Mouse (Mus musculus): Measurements from ENCODE around the gene 2510002D24Rik.

The 2510002D24Rik gene

GRCm38 (mm10) chr16:18836468-18837208 lies at the start of gene 2510002D24Rik, which contains the start of gene Gm28539:
Gene 2510002D24Rik, plus strand, starts transcription at chr16:18836578.
Gene Gm28539, plus strand, starts transcription at chr16:18836584.
- peak; percentile 92 to 95 for DNase-seq (ENCODE audit: low spot score in 2 of 2)

- no peak for DNase-seq (ENCODE audit: low spot score in 2 of 2)
Observed at GRCm38 (mm10) chr16:18786652-18787051, 49.7 kb upstream of the 2510002D24Rik start.

- no peak for DNase-seq (ENCODE audit: low spot score in 2 of 2)
Observed at GRCm38 (mm10) chr16:18788627-18789406, 47.6 kb upstream of the 2510002D24Rik start.

- DNase-seq (ENCODE audit: low spot score in 2 of 2) = peak; percentile 16 to 46
Observed at GRCm38 (mm10) chr16:18795223-18795899, 41.0 kb upstream of the 2510002D24Rik start.

- DNase-seq (ENCODE audit: low spot score in 2 of 2) = no peak
Observed at GRCm38 (mm10) chr16:18796645-18797044, 39.7 kb upstream of the 2510002D24Rik start.

- no peak for DNase-seq (ENCODE audit: low spot score in 2 of 2)
Observed at GRCm38 (mm10) chr16:18798151-18798550, 38.2 kb upstream of the 2510002D24Rik start.

GRCm38 (mm10) chr16:18798841-18799240 lies 37.5 kb upstream of the 2510002D24Rik start:
- peak; percentile 56 to 85 for DNase-seq (ENCODE audit: low spot score in 2 of 2)

GRCm38 (mm10) chr16:18805746-18806145 lies 30.6 kb upstream of the 2510002D24Rik start:
- no peak for DNase-seq (ENCODE audit: low spot score in 2 of 2)

GRCm38 (mm10) chr16:18809001-18809400 lies 27.4 kb upstream of the 2510002D24Rik start:
- no peak for DNase-seq (ENCODE audit: low spot score in 2 of 2)

- no peak for DNase-seq (ENCODE audit: low spot score in 2 of 2)
Observed at GRCm38 (mm10) chr16:18811032-18811431, 25.3 kb upstream of the 2510002D24Rik start.

- DNase-seq (ENCODE audit: low spot score in 2 of 2) = peak; percentile 86 to 93
Observed at GRCm38 (mm10) chr16:18811468-18812384, 24.7 kb upstream of the 2510002D24Rik start, which contains the start of the genes Ufd1 and Cdc45. Gene Ufd1, plus strand, starts transcription at chr16:18811779. Gene Cdc45, minus strand, starts transcription at chr16:18811987.

- no peak for DNase-seq (ENCODE audit: low spot score in 2 of 2)
Observed at GRCm38 (mm10) chr16:18812385-18812910, 23.9 kb upstream of the 2510002D24Rik start.

- no peak for DNase-seq (ENCODE audit: low spot score in 2 of 2)
Observed at GRCm38 (mm10) chr16:18822356-18822755, 14.0 kb upstream of the 2510002D24Rik start.

GRCm38 (mm10) chr16:18822925-18823324 lies 13.5 kb upstream of the 2510002D24Rik start:
- peak; percentile 4 to 43 for DNase-seq (ENCODE audit: low spot score in 2 of 2)

- DNase-seq (ENCODE audit: low spot score in 2 of 2) = no peak
Observed at GRCm38 (mm10) chr16:18828630-18829029, 7.7 kb upstream of the 2510002D24Rik start.

- no peak for DNase-seq (ENCODE audit: low spot score in 2 of 2)
Observed at GRCm38 (mm10) chr16:18829102-18829501, 7.3 kb upstream of the 2510002D24Rik start.

GRCm38 (mm10) chr16:18833486-18833885 lies 2.9 kb upstream of the 2510002D24Rik start:
- DNase-seq (ENCODE audit: low spot score in 2 of 2) = no peak

- DNase-seq (ENCODE audit: low spot score in 2 of 2) = no peak
Observed at GRCm38 (mm10) chr16:18836073-18836467, 308 bp upstream of the 2510002D24Rik start.

- no peak for DNase-seq (ENCODE audit: low spot score in 2 of 2)
Observed at GRCm38 (mm10) chr16:18838346-18838745, 2.0 kb downstream of the 2510002D24Rik start.

- DNase-seq (ENCODE audit: low spot score in 2 of 2) = no peak
Observed at GRCm38 (mm10) chr16:18846301-18846820, 10.0 kb downstream of the 2510002D24Rik start.
